Mouse (Mus musculus) heart, postnatal 10 days (tissue): Measurements from ENCODE around the gene Ltb. TPM values are rescaled to one million over a fixed set of nuclear protein-coding genes. Genes with fewer than 3 reads are reported as not detected.

Source experiments
- DNase-seq, 2 experiments: peaks; one replicate each; pipeline ENCODE4 v3.0.0; 2021
- intact Hi-C: fragments of 180-260 bp; cut with DNase I; formaldehyde crosslinking; loops from one replicate; pipeline ENCODE4 v1.15.1; 2025
- total RNA-seq, 2 experiments: library from RNA; stranded (reverse); gene quantifications; 2 replicates each; pipeline ENCODE4 v1.2.3; 2021

Gene Ltb
- total RNA-seq, 2 experiments from 2014 or later, result 0.94 to 1.2 TPM

- peak; percentile 99 for DNase-seq
- intact Hi-C loops, result loop anchor here (5.0 kb wide), 1 partner anchor 38 kb away; the partner anchor contains the start of gene D17H6S53E
Measured at GRCm38 (mm10) chr17:35164568-35165450, 29.4 kb upstream of the Ltb start, which contains the start of gene Prrc2a. Gene Prrc2a, minus strand, starts transcription at chr17:35164897.

GRCm38 (mm10) chr17:35165451-35166155 lies 28.6 kb upstream of the Ltb start:
- no peak for DNase-seq
- intact Hi-C loops, result loop anchor here (2.0 kb wide), 1 partner anchor 67 kb away; the partner anchor contains the start of gene Atp6v1g2

- peak; percentile 55 to 69 for DNase-seq
- intact Hi-C loops, result loop anchor here (2.0 kb wide), 1 partner anchor 66 kb away; the partner anchor contains the start of gene Atp6v1g2
Measured at GRCm38 (mm10) chr17:35166352-35167035, 27.7 kb upstream of the Ltb start.

GRCm38 (mm10) chr17:35167794-35168193 lies 26.4 kb upstream of the Ltb start:
- no peak for DNase-seq
- intact Hi-C loops, result loop anchor here (2.0 kb wide), 1 partner anchor 65 kb away; the partner anchor contains the start of gene Atp6v1g2

GRCm38 (mm10) chr17:35168541-35169207 lies 25.6 kb upstream of the Ltb start:
- intact Hi-C loops, result no loop called here
- DNase-seq, result no peak

GRCm38 (mm10) chr17:35172445-35173234 lies 21.6 kb upstream of the Ltb start:
- intact Hi-C loops, result no loop called here
- no peak for DNase-seq

GRCm38 (mm10) chr17:35173329-35173728 lies 20.9 kb upstream of the Ltb start:
- no peak for DNase-seq
- intact Hi-C loops, result no loop called here

- intact Hi-C loops, result no loop called here
- DNase-seq, result no peak
Measured at GRCm38 (mm10) chr17:35174201-35174977, 19.9 kb upstream of the Ltb start.

GRCm38 (mm10) chr17:35175382-35175781 lies 18.9 kb upstream of the Ltb start:
- intact Hi-C loops, result no loop called here
- no peak for DNase-seq

- intact Hi-C loops, result no loop called here
- DNase-seq, result no peak
Measured at GRCm38 (mm10) chr17:35175968-35176367, 18.3 kb upstream of the Ltb start, which contains the start of gene Aif1. Gene Aif1, minus strand, starts transcription at chr17:35176068.

GRCm38 (mm10) chr17:35178528-35178927 lies 15.7 kb upstream of the Ltb start:
- intact Hi-C loops, result loop anchor here (1.0 to 2.0 kb wide), 3 partner anchors 16 to 58 kb away; partner anchors contain the start of gene Ltb
- DNase-seq, result peak; percentile 77 to 83

- DNase-seq, result no peak
- intact Hi-C loops, result no loop called here
Measured at GRCm38 (mm10) chr17:35180093-35180492, 14.1 kb upstream of the Ltb start.

- intact Hi-C loops, result no loop called here
- peak; percentile 72 to 83 for DNase-seq
Measured at GRCm38 (mm10) chr17:35185639-35186611, 8.3 kb upstream of the Ltb start.

- peak in 1 of 2 experiments; percentile 50 for DNase-seq
- intact Hi-C loops, result no loop called here
Measured at GRCm38 (mm10) chr17:35186681-35187080, 7.6 kb upstream of the Ltb start.

GRCm38 (mm10) chr17:35187345-35187744 lies 6.9 kb upstream of the Ltb start:
- no peak for DNase-seq
- intact Hi-C loops, result no loop called here

- intact Hi-C loops, result no loop called here
- DNase-seq, result no peak
Measured at GRCm38 (mm10) chr17:35187959-35188610, 6.2 kb upstream of the Ltb start, which contains the start of gene Lst1. Gene Lst1, minus strand, starts transcription at chr17:35188439.

GRCm38 (mm10) chr17:35189186-35189585 lies 5.1 kb upstream of the Ltb start:
- DNase-seq, result no peak
- intact Hi-C loops, result no loop called here
